Mouse (Mus musculus): ENCODE measurements around the gene Coq10b. TPM values are rescaled to one million over a fixed set of nuclear protein-coding genes. Genes with fewer than 3 reads are reported as not detected.
"Not testable (repeated sequence)": the region's sequence is repeated elsewhere in the genome, so short reads cannot be mapped to it uniquely, and the experiment has no call there.

Coq10b gene
- polyA plus RNA-seq, 1 experiment from 2014 or later: 32.9 TPM

GRCm38 (mm10) chr1:55051671-55052070 is 899 bp upstream of the Coq10b start:
- WGBS: 71% methylated on average over 3 of the region's 3 CpGs
- no peak for DNase-seq (ENCODE audit: low spot score)
- Histone ChIP-seq H3K36me3 (ENCODE audit: insufficient read depth, low read length) (peaks cover 5% of the 10 kb centered on the region; the same call in 1 of the 2 replicates), H3K4me2 (replicated peaks; ENCODE audit: low read depth, low read length) (peak overlapping the region; percentile 66), H3K27ac (ENCODE audit: low read length) (peak overlapping the region; percentile 91), H3K9ac (replicated peaks; ENCODE audit: low read depth) (peak overlapping the region; percentile 59), H3K4me1 (ENCODE audit: insufficient read depth, low read depth, low read length) (0 out of 2 replicates have a peak, but pooled peaks cover 3% of the 10 kb centered on the region), H3K27me3 (replicated peaks; ENCODE audit: insufficient read depth, low read length) (no peaks in the 10 kb centered on the region), H3K4me3 (ENCODE audit: low read depth, low read length) (no peak overlapping the region), H3K9me3 (ENCODE audit: low read length) (no peaks in the 10 kb centered on the region)
- ATAC-seq: no peak
- TF ChIP-seq EP300 (IDR thresholded peaks at IDR 0.05) (no peak), CTCF (IDR thresholded peaks at IDR 0.05) (no peak)

- Histone ChIP-seq H3K4me3 (ENCODE audit: low read depth, low read length) (peak overlapping the region; percentile 70), H3K4me2 (replicated peaks; ENCODE audit: low read depth, low read length) (peak overlapping the region; percentile 66), H3K9ac (replicated peaks; ENCODE audit: low read depth) (peak overlapping the region; percentile 61), H3K27ac (ENCODE audit: low read length) (peak overlapping the region; percentile 97), H3K27me3 (replicated peaks; ENCODE audit: insufficient read depth, low read length) (no peaks in the 10 kb centered on the region), H3K36me3 (ENCODE audit: insufficient read depth, low read length) (peaks cover 5% of the 10 kb centered on the region; the same call in 1 of the 2 replicates), H3K4me1 (ENCODE audit: insufficient read depth, low read depth, low read length) (0 out of 2 replicates have a peak, but pooled peaks cover 3% of the 10 kb centered on the region), H3K9me3 (ENCODE audit: low read length) (no peaks in the 10 kb centered on the region)
- peak; percentile 44 for TF ChIP-seq CTCF (IDR thresholded peaks at IDR 0.05)
- peak; percentile 61; the same call in 1 of the 2 replicates for TF ChIP-seq EP300 (IDR thresholded peaks at IDR 0.05)
- ATAC-seq (peak; percentile 83), DNase-seq (ENCODE audit: low spot score) (peak; percentile 94)
- under 1% methylated on average over 41 of the region's 42 CpGs for WGBS
Measured at GRCm38 (mm10) chr1:55053005-55053404, 435 bp downstream of the Coq10b start.

- H3K9ac ChIP-seq (replicated peaks; ENCODE audit: low read depth): no peak overlapping the region
- no peak overlapping the region; the same call in 1 of the 2 replicates for H3K27ac ChIP-seq (ENCODE audit: low read length)
Measured at GRCm38 (mm10) chr1:55053596-55053995, 1.0 kb downstream of the Coq10b start.

GRCm38 (mm10) chr1:55055322-55056115 is 2.9 kb downstream of the Coq10b start:
- no peaks in the 10 kb centered on the region for H3K9me3 ChIP-seq (ENCODE audit: low read length)
- no peak overlapping the region for H3K4me2 ChIP-seq (replicated peaks; ENCODE audit: low read depth, low read length)
- H3K4me3 ChIP-seq (ENCODE audit: low read depth, low read length): no peak overlapping the region
- H3K9ac ChIP-seq (replicated peaks; ENCODE audit: low read depth): no peak overlapping the region
- no peak overlapping the region for H3K27ac ChIP-seq (ENCODE audit: low read length)
- 0 out of 2 replicates have a peak, but pooled peaks cover 3% of the 10 kb centered on the region for H3K4me1 ChIP-seq (ENCODE audit: insufficient read depth, low read depth, low read length)
- DNase-seq (ENCODE audit: low spot score) (no peak), ATAC-seq (no peak)
- peaks cover 5% of the 10 kb centered on the region; the same call in 1 of the 2 replicates for H3K36me3 ChIP-seq (ENCODE audit: insufficient read depth, low read length)
- no peaks in the 10 kb centered on the region for H3K27me3 ChIP-seq (replicated peaks; ENCODE audit: insufficient read depth, low read length)
- 75% methylated on average over 5 of the region's 5 CpGs for WGBS
- TF ChIP-seq EP300 (IDR thresholded peaks at IDR 0.05): no peak
- no peak for TF ChIP-seq CTCF (IDR thresholded peaks at IDR 0.05)

More at GRCm38 (mm10) chr1:55053596-55053995, 1.0 kb downstream of the Coq10b start:
- Histone ChIP-seq H3K4me1 (ENCODE audit: insufficient read depth, low read depth, low read length) (0 out of 2 replicates have a peak, but pooled peaks cover 3% of the 10 kb centered on the region), H3K4me2 (replicated peaks; ENCODE audit: low read depth, low read length) (peak overlapping the region; percentile 66), H3K4me3 (ENCODE audit: low read depth, low read length) (peak overlapping the region; percentile 70), H3K9me3 (ENCODE audit: low read length) (no peaks in the 10 kb centered on the region), H3K36me3 (ENCODE audit: insufficient read depth, low read length) (peaks cover 5% of the 10 kb centered on the region; the same call in 1 of the 2 replicates), H3K27me3 (replicated peaks; ENCODE audit: insufficient read depth, low read length) (no peaks in the 10 kb centered on the region)
- TF ChIP-seq CTCF (IDR thresholded peaks at IDR 0.05) (no peak), EP300 (IDR thresholded peaks at IDR 0.05) (no peak)
- DNase-seq (ENCODE audit: low spot score) (no peak), ATAC-seq (no peak)
- WGBS: 62% methylated on average over 4 of the region's 4 CpGs

- H3K9ac ChIP-seq (replicated peaks; ENCODE audit: low read depth); H3K4me2 ChIP-seq (replicated peaks; ENCODE audit: low read depth, low read length); H3K4me3 ChIP-seq (ENCODE audit: low read depth, low read length); H3K4me1 ChIP-seq (ENCODE audit: insufficient read depth, low read depth, low read length); H3K36me3 ChIP-seq (ENCODE audit: insufficient read depth, low read length); H3K27me3 ChIP-seq (replicated peaks; ENCODE audit: insufficient read depth, low read length); DNase-seq (ENCODE audit: low spot score); H3K27ac ChIP-seq (ENCODE audit: low read length); H3K9me3 ChIP-seq (ENCODE audit: low read length); ATAC-seq: not testable (repeated sequence)
- 84% methylated on average over 2 of the region's 3 CpGs for WGBS
Measured at GRCm38 (mm10) chr1:55058383-55058782, 5.8 kb downstream of the Coq10b start.

- Histone ChIP-seq H3K9me3 (ENCODE audit: low read length) (no peaks in the 10 kb centered on the region), H3K36me3 (ENCODE audit: insufficient read depth, low read length) (peaks cover 17% of the 10 kb centered on the region), H3K27me3 (replicated peaks; ENCODE audit: insufficient read depth, low read length) (no peaks in the 10 kb centered on the region), H3K4me3 (ENCODE audit: low read depth, low read length) (no peak overlapping the region), H3K9ac (replicated peaks; ENCODE audit: low read depth) (no peak overlapping the region), H3K27ac (ENCODE audit: low read length) (no peak overlapping the region), H3K4me1 (ENCODE audit: insufficient read depth, low read depth, low read length) (no peaks in the 10 kb centered on the region), H3K4me2 (replicated peaks; ENCODE audit: low read depth, low read length) (no peak overlapping the region)
- ATAC-seq (no peak), DNase-seq (ENCODE audit: low spot score) (no peak)
- 87% methylated on average over 5 of the region's 5 CpGs for WGBS
- no peak for TF ChIP-seq CTCF (IDR thresholded peaks at IDR 0.05)
- no peak for TF ChIP-seq EP300 (IDR thresholded peaks at IDR 0.05)
Measured at GRCm38 (mm10) chr1:55061099-55061498, 8.5 kb downstream of the Coq10b start.
